Mouse (Mus musculus): ENCODE data around the gene Lrrc59. TPM values are rescaled to one million over a fixed set of nuclear protein-coding genes. Genes with fewer than 3 reads are reported as not detected.

Gene Lrrc59
- 10 to 100 TPM; 32.5 to 34.9 TPM for total RNA-seq (2021)
- long read RNA-seq, experiment 1, transcript Lrrc59-201 (7 exons, 2,837 nt): major isoform, 34 of 37 reads
- long read RNA-seq, experiment 1, partial matches to known transcripts: 2 of 37 reads
- long read RNA-seq, experiment 1, other reads (novel, unspliced or antisense): 1 of 37 reads
- long read RNA-seq, experiment 2, transcript Lrrc59-201 (7 exons, 2,837 nt): major isoform, 59 of 63 reads
- long read RNA-seq, experiment 2, partial matches to known transcripts: 3 of 63 reads
- long read RNA-seq, experiment 2, other reads (novel, unspliced or antisense): 1 of 63 reads

DNA sequence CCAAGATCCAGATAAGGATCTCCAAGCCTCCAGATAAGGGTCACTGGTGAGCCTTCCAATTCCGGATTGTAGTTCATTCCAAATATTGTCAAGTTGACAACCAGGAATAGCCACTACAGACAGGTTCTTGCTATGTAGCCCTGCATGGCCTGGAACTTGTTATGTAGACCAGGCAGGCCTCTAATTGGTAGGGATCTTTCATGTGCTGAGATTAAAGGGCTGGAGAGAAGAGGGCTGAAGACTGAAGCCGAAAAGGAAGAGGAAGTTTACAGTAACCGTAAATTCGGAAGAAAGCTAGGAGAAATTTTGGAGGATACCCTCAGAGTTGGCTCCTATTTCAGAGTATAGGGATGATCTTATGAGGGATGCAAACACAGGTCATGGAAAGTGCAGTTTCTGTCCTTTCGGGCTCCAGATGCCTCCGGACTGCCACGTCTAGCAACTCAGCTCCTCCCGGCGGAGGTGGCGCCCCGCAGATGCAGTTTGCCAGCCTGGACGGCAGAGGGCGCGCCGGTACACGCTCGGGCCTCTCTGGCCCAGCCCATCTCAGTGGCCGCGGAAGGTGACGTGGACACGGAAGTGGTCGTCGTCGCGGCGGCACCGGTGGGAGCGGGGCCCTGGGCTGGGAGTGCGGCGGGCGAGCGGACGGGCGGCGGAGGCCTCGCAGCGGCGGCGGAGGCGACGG is at the start of gene Lrrc59:
Lrrc59 (plus strand) TSS at position 569 of the 685 bp plus-strand sequence.
- peak; percentile 90 for DNase-seq

- no peak for DNase-seq
Measured at GRCm38 (mm10) chr11:94580111-94580740, 49.3 kb upstream of the Lrrc59 start.

- no peak for DNase-seq
Measured at GRCm38 (mm10) chr11:94585091-94585490, 44.5 kb upstream of the Lrrc59 start.

DNA sequence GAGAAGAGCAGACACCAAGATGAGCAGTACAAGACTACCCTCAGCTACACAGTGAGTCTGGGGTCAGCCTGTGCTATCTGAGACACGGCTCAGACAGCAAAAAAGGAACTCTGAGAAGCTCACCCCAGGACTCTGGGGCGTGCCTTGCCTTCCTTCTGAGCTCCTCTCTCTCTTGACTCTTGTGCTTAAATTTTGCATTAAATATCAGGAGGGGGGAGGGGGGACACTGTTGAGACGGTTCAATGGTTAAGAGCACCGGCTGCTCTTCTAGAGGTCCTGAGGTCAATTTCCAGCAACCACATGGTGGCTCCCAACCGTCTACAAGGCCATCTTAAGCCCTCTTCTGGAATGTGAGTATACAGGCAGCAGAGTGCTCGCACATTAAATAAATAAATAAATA is 42.1 kb upstream of the Lrrc59 start:
- no peak for DNase-seq

DNA sequence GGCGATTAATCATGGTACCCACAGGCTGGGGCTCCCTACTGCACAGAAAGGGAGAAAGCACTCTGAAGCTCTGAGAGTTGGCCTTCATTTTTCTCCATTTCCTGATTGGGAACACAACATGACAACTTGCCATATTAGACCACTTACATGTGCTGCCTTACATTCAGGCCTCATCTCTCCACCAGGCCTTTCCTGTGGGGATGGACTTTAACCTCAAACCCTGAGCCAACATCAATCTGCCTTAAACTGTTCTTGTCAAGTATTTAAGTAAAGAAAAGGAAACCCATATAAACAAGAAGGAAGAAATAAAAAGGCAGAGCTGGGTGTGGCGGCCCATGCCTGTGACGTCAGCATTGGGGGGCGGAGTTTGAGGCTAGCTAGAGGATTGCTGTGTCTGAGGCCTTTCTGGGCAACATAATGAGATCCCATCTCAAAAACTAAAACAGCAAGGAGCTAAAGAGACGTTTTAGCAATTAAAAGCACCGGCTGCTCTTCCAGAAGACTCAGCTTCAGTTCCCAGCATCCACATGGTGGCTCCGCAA is 33.2 kb upstream of the Lrrc59 start:
- DNase-seq: no peak

- peak; percentile 19 for DNase-seq
Measured at GRCm38 (mm10) chr11:94597319-94597718, 32.2 kb upstream of the Lrrc59 start.

DNA sequence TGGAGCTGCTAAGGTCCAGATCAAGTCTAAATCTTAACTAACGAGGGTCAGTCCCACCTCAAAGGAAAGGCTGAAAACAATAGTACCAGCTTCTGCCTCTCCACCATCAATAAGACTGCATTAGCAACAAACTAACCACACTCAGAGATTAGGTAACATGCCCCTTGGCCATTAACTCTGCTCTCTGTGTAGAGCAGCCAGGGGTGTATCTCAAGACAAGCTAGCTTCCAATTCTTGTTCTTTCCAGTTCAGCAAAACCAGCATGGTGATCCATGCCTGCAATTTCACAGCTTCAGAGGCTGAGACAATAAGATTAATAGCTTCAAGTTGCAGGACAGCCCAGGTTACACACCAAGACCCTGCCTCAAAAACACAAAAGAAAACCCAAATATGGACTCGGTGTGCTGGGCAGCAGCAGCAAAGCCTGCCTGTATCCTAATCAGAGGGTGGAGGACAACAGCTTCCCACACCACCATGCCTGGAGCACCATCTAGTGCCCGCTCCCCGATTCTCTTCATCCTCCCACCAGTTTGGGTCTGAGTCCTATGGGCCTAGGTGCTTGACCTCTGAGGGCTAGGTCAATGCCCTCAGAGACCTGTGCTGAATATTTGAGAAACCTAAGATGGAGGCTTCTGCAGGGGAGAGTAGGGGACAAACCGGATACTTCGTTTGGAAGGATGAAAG is 31.0 kb upstream of the Lrrc59 start:
- no peak for DNase-seq

DNA sequence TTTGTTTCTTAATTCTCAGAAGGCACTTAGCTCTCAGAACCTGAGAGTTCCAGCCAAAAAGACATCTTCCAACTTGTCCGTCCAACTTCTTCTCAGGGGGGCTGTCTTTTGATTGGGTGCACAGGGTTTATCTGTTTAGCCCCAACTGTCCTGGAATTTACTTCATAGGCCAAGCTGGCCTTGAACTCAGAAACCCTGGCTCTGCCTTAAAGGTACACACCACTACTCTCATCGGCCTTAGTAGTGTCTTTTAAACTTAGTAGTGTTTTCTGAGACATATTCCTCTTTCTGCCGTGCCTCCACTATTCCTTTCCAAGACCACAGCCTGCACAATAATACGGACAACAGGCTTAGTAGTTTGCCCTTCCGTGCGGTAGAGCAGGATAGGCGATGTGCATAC is 29.1 kb upstream of the Lrrc59 start:
- no peak for DNase-seq

DNA sequence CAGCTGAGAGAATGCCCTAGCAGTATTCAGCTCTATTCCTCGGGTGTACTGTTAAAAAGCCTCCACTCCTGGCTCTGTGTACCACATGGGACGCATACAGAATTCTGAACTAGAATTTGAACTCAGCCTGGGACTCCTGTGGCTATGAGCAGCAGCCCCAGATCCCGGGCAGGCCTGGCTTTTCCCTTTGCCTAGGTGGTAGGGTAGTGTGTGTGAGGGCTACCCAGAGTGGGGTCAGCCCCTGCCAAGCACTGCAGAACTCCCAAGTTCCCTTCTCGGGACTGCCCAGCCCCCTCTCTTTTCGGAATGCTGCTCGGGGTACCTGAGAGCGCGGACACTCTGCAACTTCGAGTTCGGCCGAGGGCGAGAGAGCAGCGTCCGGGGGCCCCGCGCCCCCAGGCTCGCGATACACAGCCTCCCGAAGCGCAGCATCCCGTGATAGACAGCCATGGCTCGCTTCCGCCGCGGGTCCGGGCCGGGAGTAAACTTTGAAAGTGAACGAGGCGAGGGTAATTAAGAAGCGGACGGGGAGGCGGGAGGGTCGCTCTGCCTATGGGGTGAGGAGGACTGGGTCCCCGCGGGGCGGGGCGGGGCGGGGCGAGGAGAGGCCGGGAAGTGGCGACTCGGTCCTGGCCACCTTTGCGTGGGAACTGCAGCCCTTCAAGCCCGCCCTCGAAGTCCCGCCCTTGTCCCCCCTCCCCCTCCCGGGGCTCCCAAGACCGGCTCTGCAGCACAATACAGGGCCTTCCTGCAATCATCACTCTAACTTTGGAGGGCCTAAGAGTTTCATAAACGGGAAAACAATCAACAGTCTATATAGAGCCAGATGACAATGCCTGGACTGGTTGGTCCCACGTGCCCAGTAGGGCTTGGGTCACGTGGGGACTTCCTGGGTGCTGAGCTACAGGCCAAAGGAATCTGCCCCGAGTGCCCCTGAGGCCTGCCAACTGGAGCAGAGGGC is 28.0 kb upstream of the Lrrc59 start, which contains the start of gene Acsf2:
Acsf2 (minus strand) TSS at position 551 of the 961 bp plus-strand sequence.
- DNase-seq: peak; percentile 88

DNA sequence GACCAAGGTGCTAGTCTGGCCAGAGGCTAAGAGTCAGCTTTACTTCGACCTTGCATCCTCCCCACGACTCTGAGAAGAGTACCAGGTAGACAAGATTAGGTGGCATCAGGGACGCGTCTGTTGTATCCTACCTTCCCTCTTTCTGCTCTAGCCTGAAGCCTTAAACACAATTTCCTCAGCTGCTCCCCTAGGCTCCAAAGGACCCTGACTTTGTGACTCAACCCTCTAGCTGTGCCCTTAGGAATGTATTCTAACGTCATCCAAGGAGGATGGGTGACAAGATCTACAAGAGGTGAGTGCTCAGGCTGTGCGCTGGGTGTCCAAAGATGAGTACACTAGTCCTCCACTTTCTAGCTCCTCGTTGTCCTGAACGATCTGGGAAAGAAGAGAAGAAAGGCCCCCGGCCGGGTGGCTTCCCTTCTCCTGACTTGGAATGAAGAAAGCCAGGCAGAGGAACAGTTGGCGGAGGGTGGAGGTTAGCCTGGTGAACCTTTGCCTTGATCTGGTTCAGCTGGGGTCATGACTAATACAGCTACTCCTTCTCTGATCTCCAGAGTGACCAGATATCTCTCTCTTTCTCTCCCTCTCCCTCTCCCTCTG is 27.1 kb upstream of the Lrrc59 start:
- DNase-seq: no peak

DNA sequence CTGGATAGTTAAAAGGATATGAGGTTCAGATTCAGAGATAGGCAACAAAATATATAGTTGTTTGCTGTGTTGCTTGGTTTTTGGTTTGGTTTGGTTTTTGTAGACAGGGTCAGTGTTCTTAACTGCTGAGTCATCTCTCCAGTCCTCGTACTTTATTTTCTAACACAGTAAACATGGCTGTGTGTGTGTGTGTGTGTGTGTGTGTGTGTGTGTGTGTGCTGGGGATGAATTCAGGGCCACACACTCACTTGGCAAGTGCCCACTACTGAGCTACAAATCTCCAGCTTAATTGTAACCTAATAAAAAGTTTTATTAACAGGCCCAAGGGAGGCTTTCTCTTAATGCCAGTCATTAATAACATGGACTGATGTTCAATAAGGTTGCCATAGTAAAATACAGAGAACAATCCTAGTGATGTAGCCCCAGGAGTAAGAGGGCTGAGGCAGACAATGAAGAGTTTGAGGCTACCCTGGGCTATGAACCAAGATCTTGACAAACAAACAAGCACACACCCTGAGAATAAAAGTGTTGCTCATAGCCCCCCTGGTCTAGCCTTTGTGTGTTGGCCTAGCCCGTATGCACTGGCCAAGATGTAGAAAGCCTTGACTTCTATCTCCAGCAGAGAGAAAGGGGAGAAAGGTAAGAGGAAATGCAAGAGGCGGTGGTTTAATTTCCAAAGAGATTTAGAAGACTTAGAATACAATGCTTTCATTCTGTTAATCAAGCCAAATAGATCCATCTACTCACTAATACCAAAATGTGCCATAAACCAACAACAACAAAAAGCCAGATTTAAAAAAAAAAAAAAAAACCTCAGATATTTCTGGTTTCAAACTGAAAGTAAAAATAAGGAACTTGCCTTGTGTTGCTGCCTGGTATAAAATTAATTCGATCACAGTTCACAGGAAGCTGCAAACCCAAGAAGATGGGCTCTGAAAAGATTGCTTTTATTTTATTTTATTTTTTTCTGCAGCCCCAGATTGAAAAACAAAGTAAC is 18.5 kb upstream of the Lrrc59 start:
- no peak for DNase-seq

GRCm38 (mm10) chr11:94614603-94615002 is 15.0 kb upstream of the Lrrc59 start:
- DNase-seq: no peak

GRCm38 (mm10) chr11:94615494-94615893 is 14.1 kb upstream of the Lrrc59 start:
- DNase-seq: no peak

GRCm38 (mm10) chr11:94617646-94618045 is 11.9 kb upstream of the Lrrc59 start:
- DNase-seq: no peak

GRCm38 (mm10) chr11:94620766-94621457 is 8.7 kb upstream of the Lrrc59 start:
- no peak for DNase-seq

- DNase-seq: no peak
Measured at GRCm38 (mm10) chr11:94621458-94621852, 8.1 kb upstream of the Lrrc59 start.

- DNase-seq: no peak
Measured at GRCm38 (mm10) chr11:94622162-94622561, 7.4 kb upstream of the Lrrc59 start.

DNA sequence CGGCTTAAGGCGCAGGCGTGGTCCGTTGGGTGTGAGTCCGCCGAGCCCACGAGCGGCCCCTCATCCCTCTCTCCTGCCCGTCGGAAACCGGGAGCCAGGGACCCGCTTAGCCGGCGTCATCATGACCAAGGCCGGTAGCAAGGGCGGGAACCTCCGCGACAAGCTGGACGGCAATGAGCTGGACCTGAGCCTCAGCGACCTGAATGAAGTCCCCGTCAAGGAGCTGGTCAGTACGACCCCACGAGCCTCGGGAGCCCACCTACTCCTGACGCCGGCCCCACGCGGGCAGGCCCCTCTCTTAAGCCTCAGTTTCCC is 274 bp downstream of the Lrrc59 start:
- no peak for DNase-seq

All from gastrocnemius, postnatal 25 days (tissue).